Mouse (Mus musculus): ENCODE results near the gene Sfswap. TPM values are rescaled to one million over a fixed set of nuclear protein-coding genes. Genes with fewer than 3 reads are reported as not detected.

The Sfswap gene
- polyA plus RNA-seq, 1 experiment, result 29.1 TPM

GRCm38 (mm10) chr5:129521501-129521900 is 20.5 kb downstream of the Sfswap start:
- no peak for TF ChIP-seq CTCF (IDR thresholded peaks at IDR 0.05; ENCODE audit: control insufficient read depth, insufficient read depth, insufficient read length)
- TF ChIP-seq USF1 (IDR thresholded peaks at IDR 0.05; ENCODE audit: low read depth), result no peak
- TF ChIP-seq FOSL1 (IDR thresholded peaks at IDR 0.05; ENCODE audit: insufficient read depth, low read length, poor library complexity, severe bottlenecking), result no peak
- TF ChIP-seq CEBPB (IDR thresholded peaks at IDR 0.05; ENCODE audit: low read depth), result no peak
- no peak for TF ChIP-seq MYOG (IDR thresholded peaks at IDR 0.05; ENCODE audit: control insufficient read depth, extremely low read depth, insufficient read length)
- no peak for TF ChIP-seq MYOD1 (IDR thresholded peaks at IDR 0.05; ENCODE audit: control insufficient read depth, insufficient read length, low read depth)
- no peak for TF ChIP-seq MAX (IDR thresholded peaks at IDR 0.05)
- Histone ChIP-seq H3ac (ENCODE audit: control insufficient read depth, insufficient read length, low read depth) (no peak overlapping the region), H3K79me3 (ENCODE audit: low read depth) (peaks cover 39% of the 10 kb centered on the region), H3K4me3 (ENCODE audit: insufficient read depth, poor library complexity, severe bottlenecking) (no peak overlapping the region), H3K27me3 (ENCODE audit: control insufficient read depth, insufficient read depth, insufficient read length) (no peaks in the 10 kb centered on the region), H3K79me2 (ENCODE audit: control insufficient read depth, insufficient read depth) (peaks cover 82% of the 10 kb centered on the region), H3K36me3 (ENCODE audit: control insufficient read depth, insufficient read depth) (peaks cover 54% of the 10 kb centered on the region)

DNA sequence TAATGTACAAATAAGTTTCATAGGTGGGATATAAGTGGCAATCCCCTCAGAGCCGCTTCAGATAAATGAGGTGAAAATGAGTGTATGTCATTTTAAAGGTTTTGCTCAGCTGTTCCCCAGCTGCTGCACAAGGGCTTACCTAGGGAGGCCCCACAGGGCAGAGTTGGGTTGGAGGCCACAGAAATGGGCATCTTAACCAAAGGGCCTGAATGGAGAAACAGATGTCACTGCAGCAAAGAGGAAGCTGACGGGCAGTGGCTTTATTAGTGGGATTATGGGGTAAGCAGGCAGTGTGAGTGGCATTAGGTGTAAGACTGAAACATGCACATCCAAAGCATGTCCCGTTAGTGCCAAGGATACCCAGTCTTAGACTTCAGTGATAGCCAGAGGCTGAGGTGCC is 20.9 kb downstream of the Sfswap start:
- Histone ChIP-seq H3K79me3 (ENCODE audit: low read depth) (peaks cover 39% of the 10 kb centered on the region), H3K27me3 (ENCODE audit: control insufficient read depth, insufficient read depth, insufficient read length) (no peaks in the 10 kb centered on the region), H3K36me3 (ENCODE audit: control insufficient read depth, insufficient read depth) (peaks cover 51% of the 10 kb centered on the region), H3K4me3 (ENCODE audit: insufficient read depth, poor library complexity, severe bottlenecking) (no peak overlapping the region), H3ac (ENCODE audit: control insufficient read depth, insufficient read length, low read depth) (no peak overlapping the region), H3K79me2 (ENCODE audit: control insufficient read depth, insufficient read depth) (peaks cover 86% of the 10 kb centered on the region)
- no peak for TF ChIP-seq CTCF (IDR thresholded peaks at IDR 0.05; ENCODE audit: control insufficient read depth, insufficient read depth, insufficient read length)
- TF ChIP-seq MYOD1 (IDR thresholded peaks at IDR 0.05; ENCODE audit: control insufficient read depth, insufficient read length, low read depth), result no peak
- TF ChIP-seq USF1 (IDR thresholded peaks at IDR 0.05; ENCODE audit: low read depth), result no peak
- TF ChIP-seq FOSL1 (IDR thresholded peaks at IDR 0.05; ENCODE audit: insufficient read depth, low read length, poor library complexity, severe bottlenecking), result no peak
- no peak for TF ChIP-seq MYOG (IDR thresholded peaks at IDR 0.05; ENCODE audit: control insufficient read depth, extremely low read depth, insufficient read length)
- TF ChIP-seq MAX (IDR thresholded peaks at IDR 0.05), result no peak
- TF ChIP-seq CEBPB (IDR thresholded peaks at IDR 0.05; ENCODE audit: low read depth), result no peak

DNA sequence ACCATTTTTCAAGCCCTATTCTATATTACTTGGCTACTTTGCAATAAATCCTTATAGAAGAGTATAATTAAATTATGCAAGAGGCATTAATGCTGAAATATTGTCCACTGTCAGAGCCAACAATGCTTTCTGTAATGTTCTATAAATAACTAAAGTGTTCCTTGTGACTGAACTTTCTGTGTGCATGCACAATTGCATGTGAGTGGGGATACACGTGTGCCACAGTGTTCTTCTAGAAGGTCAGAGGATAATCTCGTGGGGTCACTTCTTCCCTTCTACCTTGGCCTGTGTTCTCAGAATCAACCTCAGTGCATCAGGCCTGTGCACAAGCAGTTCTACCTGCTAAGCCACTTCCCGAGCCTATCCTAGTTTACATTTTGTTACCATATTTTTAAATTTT is 22.1 kb downstream of the Sfswap start:
- H3K27me3 ChIP-seq (ENCODE audit: control insufficient read depth, insufficient read depth, insufficient read length), result no peaks in the 10 kb centered on the region
- H3K4me3 ChIP-seq (ENCODE audit: insufficient read depth, poor library complexity, severe bottlenecking), result no peak overlapping the region
- peaks cover 51% of the 10 kb centered on the region for H3K79me3 ChIP-seq (ENCODE audit: low read depth)
- no peak for TF ChIP-seq USF1 (IDR thresholded peaks at IDR 0.05; ENCODE audit: low read depth)
- TF ChIP-seq CTCF (IDR thresholded peaks at IDR 0.05; ENCODE audit: control insufficient read depth, insufficient read depth, insufficient read length), result no peak
- no peak for TF ChIP-seq MYOG (IDR thresholded peaks at IDR 0.05; ENCODE audit: control insufficient read depth, extremely low read depth, insufficient read length)
- no peak for TF ChIP-seq FOSL1 (IDR thresholded peaks at IDR 0.05; ENCODE audit: insufficient read depth, low read length, poor library complexity, severe bottlenecking)
- TF ChIP-seq CEBPB (IDR thresholded peaks at IDR 0.05; ENCODE audit: low read depth), result no peak
- no peak for TF ChIP-seq MAX (IDR thresholded peaks at IDR 0.05)
- no peak for TF ChIP-seq MYOD1 (IDR thresholded peaks at IDR 0.05; ENCODE audit: control insufficient read depth, insufficient read length, low read depth)
- H3K79me2 ChIP-seq (ENCODE audit: control insufficient read depth, insufficient read depth), result peaks cover 98% of the 10 kb centered on the region
- no peak overlapping the region for H3ac ChIP-seq (ENCODE audit: control insufficient read depth, insufficient read length, low read depth)
- H3K36me3 ChIP-seq (ENCODE audit: control insufficient read depth, insufficient read depth), result peaks cover 63% of the 10 kb centered on the region

GRCm38 (mm10) chr5:129524751-129525150 is 23.7 kb downstream of the Sfswap start:
- H3ac ChIP-seq (ENCODE audit: control insufficient read depth, insufficient read length, low read depth), result no peak overlapping the region
- H3K79me3 ChIP-seq (ENCODE audit: low read depth), result peaks cover 47% of the 10 kb centered on the region
- TF ChIP-seq MYOG (IDR thresholded peaks at IDR 0.05; ENCODE audit: control insufficient read depth, extremely low read depth, insufficient read length), result no peak
- TF ChIP-seq MAX (IDR thresholded peaks at IDR 0.05), result no peak
- no peak for TF ChIP-seq USF1 (IDR thresholded peaks at IDR 0.05; ENCODE audit: low read depth)
- TF ChIP-seq MYOD1 (IDR thresholded peaks at IDR 0.05; ENCODE audit: control insufficient read depth, insufficient read length, low read depth), result no peak
- no peak for TF ChIP-seq FOSL1 (IDR thresholded peaks at IDR 0.05; ENCODE audit: insufficient read depth, low read length, poor library complexity, severe bottlenecking)
- no peak for TF ChIP-seq CEBPB (IDR thresholded peaks at IDR 0.05; ENCODE audit: low read depth)
- no peak for TF ChIP-seq CTCF (IDR thresholded peaks at IDR 0.05; ENCODE audit: control insufficient read depth, insufficient read depth, insufficient read length)
- peaks cover 98% of the 10 kb centered on the region for H3K79me2 ChIP-seq (ENCODE audit: control insufficient read depth, insufficient read depth)
- peaks cover 57% of the 10 kb centered on the region for H3K36me3 ChIP-seq (ENCODE audit: control insufficient read depth, insufficient read depth)
- no peaks in the 10 kb centered on the region for H3K27me3 ChIP-seq (ENCODE audit: control insufficient read depth, insufficient read depth, insufficient read length)
- no peak overlapping the region for H3K4me3 ChIP-seq (ENCODE audit: insufficient read depth, poor library complexity, severe bottlenecking)

- Histone ChIP-seq H3K79me2 (ENCODE audit: control insufficient read depth, insufficient read depth) (peaks cover 89% of the 10 kb centered on the region), H3ac (ENCODE audit: control insufficient read depth, insufficient read length, low read depth) (no peak overlapping the region), H3K79me3 (ENCODE audit: low read depth) (peaks cover 35% of the 10 kb centered on the region), H3K36me3 (ENCODE audit: control insufficient read depth, insufficient read depth) (peaks cover 57% of the 10 kb centered on the region), H3K27me3 (ENCODE audit: control insufficient read depth, insufficient read depth, insufficient read length) (no peaks in the 10 kb centered on the region), H3K4me3 (ENCODE audit: insufficient read depth, poor library complexity, severe bottlenecking) (no peak overlapping the region)
- TF ChIP-seq FOSL1 (IDR thresholded peaks at IDR 0.05; ENCODE audit: insufficient read depth, low read length, poor library complexity, severe bottlenecking), result no peak
- no peak for TF ChIP-seq MAX (IDR thresholded peaks at IDR 0.05)
- TF ChIP-seq CTCF (IDR thresholded peaks at IDR 0.05; ENCODE audit: control insufficient read depth, insufficient read depth, insufficient read length), result no peak
Measured at GRCm38 (mm10) chr5:129527162-129527561, 26.1 kb downstream of the Sfswap start.

- H3K36me3 ChIP-seq (ENCODE audit: control insufficient read depth, insufficient read depth), result peaks cover 52% of the 10 kb centered on the region
- H3ac ChIP-seq (ENCODE audit: control insufficient read depth, insufficient read length, low read depth), result no peak overlapping the region
- H3K27me3 ChIP-seq (ENCODE audit: control insufficient read depth, insufficient read depth, insufficient read length), result no peaks in the 10 kb centered on the region
- TF ChIP-seq CEBPB (IDR thresholded peaks at IDR 0.05; ENCODE audit: low read depth), result no peak
- no peak for TF ChIP-seq MYOG (IDR thresholded peaks at IDR 0.05; ENCODE audit: control insufficient read depth, extremely low read depth, insufficient read length)
- TF ChIP-seq CTCF (IDR thresholded peaks at IDR 0.05; ENCODE audit: control insufficient read depth, insufficient read depth, insufficient read length), result no peak
- TF ChIP-seq USF1 (IDR thresholded peaks at IDR 0.05; ENCODE audit: low read depth), result no peak
- no peak for TF ChIP-seq MAX (IDR thresholded peaks at IDR 0.05)
- TF ChIP-seq MYOD1 (IDR thresholded peaks at IDR 0.05; ENCODE audit: control insufficient read depth, insufficient read length, low read depth), result no peak
- TF ChIP-seq FOSL1 (IDR thresholded peaks at IDR 0.05; ENCODE audit: insufficient read depth, low read length, poor library complexity, severe bottlenecking), result no peak
- H3K79me2 ChIP-seq (ENCODE audit: control insufficient read depth, insufficient read depth), result peaks cover 90% of the 10 kb centered on the region
- H3K4me3 ChIP-seq (ENCODE audit: insufficient read depth, poor library complexity, severe bottlenecking), result no peak overlapping the region
- peaks cover 34% of the 10 kb centered on the region for H3K79me3 ChIP-seq (ENCODE audit: low read depth)
Measured at GRCm38 (mm10) chr5:129529571-129529970, 28.6 kb downstream of the Sfswap start.
